Mouse (Mus musculus) B cell, adult 2 months (primary cell): ENCODE data around the gene Ptgdr2.

Source experiments
- DNase-seq, 2 experiments: peaks; one replicate each; pipeline ENCODE4 v3.0.0; 2022

Ptgdr2 gene

GRCm38 (mm10) chr19:10935029-10935428 lies 1.9 kb upstream of the Ptgdr2 start:
- no peak for DNase-seq

DNA sequence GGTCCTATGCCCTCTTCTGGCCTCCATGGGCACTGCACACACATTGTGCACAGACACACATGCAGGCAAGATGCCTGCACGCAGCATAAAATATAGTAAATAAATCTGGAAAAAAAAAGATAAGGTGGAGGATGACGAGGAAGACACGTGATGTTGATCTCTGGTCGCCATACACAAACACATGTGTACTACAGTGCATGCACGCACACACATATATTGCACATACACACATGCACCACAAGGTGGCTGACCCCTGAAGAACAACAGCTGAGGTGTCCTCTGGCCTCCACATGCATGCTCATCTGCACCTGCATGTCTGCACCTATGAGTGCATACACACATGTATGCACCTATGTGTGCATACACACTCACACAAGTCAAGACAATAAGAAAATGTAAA lies 883 bp upstream of the Ptgdr2 start:
- DNase-seq: no peak

DNA sequence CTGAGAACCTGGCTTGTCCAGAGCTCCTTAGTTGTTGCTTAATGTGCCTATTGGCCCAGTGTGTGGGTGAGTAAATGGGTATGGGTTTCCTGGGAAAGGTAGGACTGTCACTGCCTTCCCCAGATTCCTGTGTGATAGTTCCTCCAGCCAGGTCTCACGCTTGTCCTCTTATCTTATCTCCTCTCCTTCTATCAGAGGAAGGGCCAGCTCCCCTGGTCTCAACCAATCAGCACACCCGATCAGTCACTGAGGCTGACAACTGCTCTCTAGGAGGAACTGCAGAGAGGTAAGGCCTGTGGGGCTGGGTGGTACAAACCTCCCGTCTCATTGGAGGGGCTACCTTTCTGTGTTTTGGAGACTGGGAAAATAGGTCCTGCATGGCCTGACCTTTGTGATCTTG lies 1.8 kb downstream of the Ptgdr2 start:
- no peak for DNase-seq

- DNase-seq: peak; percentile 68
Measured at GRCm38 (mm10) chr19:10940097-10940800, 3.3 kb downstream of the Ptgdr2 start.

DNA sequence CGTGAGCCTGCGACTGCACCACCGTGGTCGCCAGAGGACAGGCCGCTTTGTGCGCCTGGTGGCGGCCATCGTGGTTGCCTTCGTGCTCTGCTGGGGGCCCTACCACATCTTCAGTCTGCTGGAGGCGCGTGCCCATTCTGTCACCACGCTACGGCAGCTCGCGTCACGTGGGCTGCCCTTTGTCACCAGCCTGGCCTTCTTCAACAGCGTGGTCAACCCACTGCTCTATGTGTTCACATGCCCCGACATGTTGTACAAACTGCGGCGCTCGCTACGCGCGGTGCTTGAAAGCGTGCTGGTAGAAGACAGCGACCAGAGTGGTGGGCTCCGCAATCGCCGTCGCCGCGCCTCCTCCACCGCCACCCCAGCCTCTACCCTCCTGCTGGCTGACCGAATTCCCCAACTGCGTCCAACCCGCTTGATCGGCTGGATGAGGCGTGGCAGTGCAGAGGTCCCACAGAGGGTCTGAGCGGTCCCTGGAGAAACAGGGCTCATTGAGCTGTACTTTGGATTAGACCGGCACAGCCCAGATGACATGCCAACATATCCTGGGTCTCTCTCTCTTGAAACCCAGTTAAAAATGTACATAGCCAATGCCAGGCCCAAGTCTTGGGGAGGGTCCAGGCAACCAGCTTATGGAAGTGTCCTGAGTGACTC lies 4.0 kb downstream of the Ptgdr2 start:
- no peak for DNase-seq

DNA sequence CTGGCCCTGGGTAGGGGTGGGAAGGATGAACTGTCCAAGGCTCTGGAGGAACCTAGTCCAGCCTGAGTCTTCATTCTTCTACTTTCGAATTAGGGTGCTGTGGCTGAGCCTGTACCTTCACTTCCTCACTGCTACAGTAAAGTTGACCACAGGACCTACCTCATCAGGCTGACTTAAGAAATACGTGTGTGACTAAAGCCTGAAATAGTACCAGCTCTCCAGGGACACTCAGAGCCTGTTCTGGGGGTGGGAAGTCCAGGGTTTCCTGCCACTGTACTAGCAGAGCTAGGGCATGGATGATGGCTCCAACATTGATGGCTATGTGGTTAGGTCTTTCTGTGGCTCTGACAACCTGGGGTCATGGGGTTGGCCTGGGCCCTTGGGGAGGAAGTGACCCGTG lies 7.0 kb downstream of the Ptgdr2 start:
- peak in 1 of 2 experiments; percentile 16 for DNase-seq

DNA sequence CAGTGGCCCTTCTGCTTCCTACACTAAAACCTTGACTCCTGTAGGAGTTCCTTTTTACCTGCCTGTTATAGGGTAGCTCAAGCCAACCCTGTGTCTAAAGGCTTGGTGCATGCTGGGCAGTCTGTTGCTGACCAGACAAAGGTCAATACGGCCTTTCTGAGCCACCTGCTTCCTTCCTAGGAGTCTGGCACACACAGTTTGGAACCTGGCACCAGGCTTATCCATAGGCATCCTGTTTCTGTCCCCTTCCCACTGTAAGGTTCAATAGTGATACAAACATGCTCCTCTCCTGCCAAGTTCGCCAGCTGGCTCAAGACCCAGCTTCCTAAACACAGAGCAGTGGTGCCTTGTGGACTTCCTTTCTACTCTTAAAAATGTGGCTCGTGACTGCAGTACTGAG lies 9.5 kb downstream of the Ptgdr2 start:
- DNase-seq: no peak

- no peak for DNase-seq
Measured at GRCm38 (mm10) chr19:10947219-10947618, 10.3 kb downstream of the Ptgdr2 start.

DNA sequence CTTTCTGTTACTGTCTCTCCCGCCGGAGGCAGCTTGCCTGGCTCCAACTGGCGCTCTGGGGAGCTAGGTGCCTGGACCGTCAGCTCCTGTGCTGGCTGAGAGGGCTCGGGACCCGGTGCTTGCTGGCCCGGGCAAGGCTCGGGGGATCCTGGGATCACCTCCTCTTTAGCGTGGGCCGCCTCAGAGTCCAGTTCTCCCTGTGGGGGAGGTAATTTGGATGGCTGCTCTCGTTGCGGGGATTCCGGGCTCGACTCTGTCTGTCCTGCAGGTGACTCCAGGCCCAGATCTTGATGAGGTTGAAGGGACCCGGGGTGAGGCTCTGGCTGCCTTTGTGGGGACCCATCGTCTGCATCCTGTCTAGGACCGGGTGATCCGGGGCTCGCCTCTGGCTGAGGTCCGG lies 11.5 kb downstream of the Ptgdr2 start:
- DNase-seq: peak; percentile 28 to 35

DNA sequence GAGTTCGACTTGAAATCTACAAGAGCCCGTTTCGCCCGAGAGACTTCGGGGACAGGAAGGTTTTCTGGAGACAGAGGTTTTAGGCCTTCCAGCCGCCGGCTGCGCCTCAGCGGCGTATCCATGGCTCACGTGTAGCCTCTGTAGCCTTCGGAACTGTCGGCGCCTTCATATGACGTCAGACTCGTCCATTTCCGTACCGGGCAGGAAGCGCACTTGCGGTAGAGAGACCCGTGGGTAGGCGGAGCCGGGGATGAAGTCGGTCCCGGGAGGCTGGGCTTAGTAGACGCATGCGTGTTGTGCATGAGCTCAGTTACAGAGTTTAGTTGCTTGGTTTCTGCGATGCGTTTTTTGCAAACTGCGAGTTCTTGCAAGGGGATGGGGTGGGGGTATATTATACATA lies 12.2 kb downstream of the Ptgdr2 start, which contains the start of gene Ccdc86:
Gene Ccdc86 (minus strand): TSS at position 155 of the 400 bp plus-strand sequence.
- DNase-seq: peak; percentile 95 to 96

DNA sequence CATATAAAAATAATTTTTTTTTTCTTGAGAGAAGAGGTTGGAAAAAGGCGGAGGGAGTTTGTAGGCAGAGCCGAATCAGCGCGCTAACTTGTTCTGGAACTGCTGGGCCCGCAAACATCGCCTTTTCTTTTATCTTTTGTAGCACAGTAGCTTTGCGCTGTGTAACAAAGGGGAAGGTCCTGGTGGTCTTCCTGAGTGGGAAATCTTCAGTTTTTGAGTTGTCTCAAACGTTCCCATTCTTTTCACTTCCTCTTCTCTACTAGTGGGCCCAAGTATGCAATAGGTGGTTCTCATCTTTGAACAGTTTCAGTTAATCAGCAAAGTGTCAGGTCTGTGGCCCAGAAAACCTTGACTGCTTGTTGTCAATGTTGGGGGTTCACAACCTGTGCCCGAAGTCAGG lies 12.6 kb downstream of the Ptgdr2 start:
- no peak for DNase-seq

GRCm38 (mm10) chr19:10952021-10952939 lies 15.3 kb downstream of the Ptgdr2 start:
- DNase-seq: no peak

- DNase-seq: peak; percentile 64 to 71
Measured at GRCm38 (mm10) chr19:10959085-10959977, 22.4 kb downstream of the Ptgdr2 start.

DNA sequence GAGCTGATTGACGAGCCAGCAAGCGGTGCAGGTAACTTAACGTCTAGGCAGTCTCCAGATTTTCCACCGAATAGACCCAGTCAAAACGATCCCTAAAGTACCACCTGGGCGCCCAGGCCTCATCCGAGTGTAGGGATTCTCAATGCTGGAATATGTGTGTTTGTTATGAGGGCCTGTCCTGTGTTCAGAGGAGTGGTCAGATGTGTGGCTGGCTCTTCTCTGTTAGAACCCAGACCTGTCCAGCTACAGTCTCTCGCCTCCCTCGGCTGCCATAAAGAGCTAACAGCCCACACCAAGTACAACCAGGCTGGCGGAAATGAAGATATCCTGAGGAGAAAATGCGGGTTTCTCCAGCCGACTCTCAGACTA lies 23.0 kb downstream of the Ptgdr2 start:
- DNase-seq: no peak

- no peak for DNase-seq
Measured at GRCm38 (mm10) chr19:10965721-10966120, 28.8 kb downstream of the Ptgdr2 start.

DNA sequence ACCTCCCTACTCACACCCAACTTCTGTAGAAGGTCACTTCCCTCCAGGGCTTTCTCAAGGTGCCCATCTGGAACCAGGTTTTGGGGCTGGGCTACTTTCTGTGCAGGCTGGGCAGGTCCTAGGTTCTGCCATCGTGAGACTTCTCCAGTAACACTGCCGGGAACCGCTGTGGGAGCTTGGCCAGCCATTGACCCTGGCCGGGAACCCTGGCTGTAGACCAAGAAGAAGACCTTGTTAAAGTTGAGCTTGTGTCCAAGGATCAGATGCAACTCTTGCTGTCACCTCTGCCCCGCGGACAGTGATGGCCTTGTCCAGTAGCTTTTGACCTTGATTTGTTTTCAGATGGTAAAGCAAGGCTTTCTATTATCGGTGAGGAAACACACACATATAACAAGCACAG lies 31.6 kb downstream of the Ptgdr2 start:
- no peak for DNase-seq

DNA sequence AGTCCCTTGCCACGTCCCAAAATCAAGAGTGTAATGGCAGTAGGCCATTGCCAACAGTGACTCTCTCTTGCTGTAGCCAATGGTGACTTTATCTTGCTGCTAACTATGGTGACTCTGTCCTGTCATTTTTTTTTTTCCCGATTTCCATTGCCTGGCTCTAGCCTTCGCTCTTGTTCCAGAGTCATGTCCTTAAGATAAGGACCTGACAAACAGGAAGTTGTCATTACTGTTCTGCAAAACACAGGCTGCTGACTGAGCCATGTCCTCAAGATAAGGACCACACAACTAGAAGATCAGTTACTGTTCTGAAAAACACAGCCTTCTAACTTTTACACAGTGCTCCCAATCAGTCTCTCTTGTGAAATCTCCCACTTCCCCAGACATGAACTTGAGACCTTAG lies 33.5 kb downstream of the Ptgdr2 start:
- DNase-seq: no peak

DNA sequence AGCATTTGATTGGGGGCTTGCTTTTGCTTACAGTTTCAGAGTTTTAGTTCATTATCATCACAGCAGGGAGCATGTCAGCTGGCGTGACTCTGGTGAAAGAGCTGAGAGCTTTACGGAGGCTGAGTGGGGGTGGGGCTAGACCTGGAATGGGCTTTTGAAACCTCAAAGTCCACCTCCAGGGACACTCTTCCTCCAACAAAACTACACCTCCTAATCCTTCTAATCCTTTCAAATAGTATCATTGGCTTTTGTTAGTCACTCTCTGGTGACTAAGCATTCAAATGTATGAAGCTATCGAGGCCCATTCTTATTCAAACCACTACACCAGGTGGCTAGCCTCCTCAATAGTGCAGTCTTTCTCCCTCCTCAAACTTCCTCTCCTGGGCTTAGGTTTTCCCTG lies 35.7 kb downstream of the Ptgdr2 start:
- DNase-seq: no peak

- DNase-seq: no peak
Measured at GRCm38 (mm10) chr19:10973187-10973586, 36.2 kb downstream of the Ptgdr2 start.

GRCm38 (mm10) chr19:10974238-10974865 lies 37.4 kb downstream of the Ptgdr2 start, which contains the start of gene Ms4a10:
Gene Ms4a10, minus strand, starts transcription at chr19:10974670.
- DNase-seq: no peak

- DNase-seq: no peak
Measured at GRCm38 (mm10) chr19:10975187-10975586, 38.2 kb downstream of the Ptgdr2 start.

DNA sequence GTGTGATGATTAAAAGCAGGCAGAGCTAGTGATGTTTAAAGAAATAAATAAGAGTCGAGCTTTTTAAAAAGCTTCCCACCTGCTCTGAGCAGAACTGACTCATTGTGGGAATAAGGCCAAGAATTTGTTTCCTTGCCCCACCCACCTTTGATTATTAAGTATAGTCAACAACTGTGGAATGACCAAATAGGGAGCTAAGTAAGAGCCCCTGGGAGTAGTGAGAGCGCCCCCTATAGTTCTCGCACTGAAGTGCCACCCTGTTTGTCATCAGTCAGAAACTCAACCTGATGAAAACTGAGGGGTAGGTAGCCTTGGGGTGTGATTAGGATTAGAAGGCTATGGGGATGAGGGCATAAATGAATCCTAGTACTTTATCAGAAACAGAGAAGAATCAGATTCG lies 39.4 kb downstream of the Ptgdr2 start:
- peak; percentile 48 to 52 for DNase-seq
